In the genomic region with DNA sequence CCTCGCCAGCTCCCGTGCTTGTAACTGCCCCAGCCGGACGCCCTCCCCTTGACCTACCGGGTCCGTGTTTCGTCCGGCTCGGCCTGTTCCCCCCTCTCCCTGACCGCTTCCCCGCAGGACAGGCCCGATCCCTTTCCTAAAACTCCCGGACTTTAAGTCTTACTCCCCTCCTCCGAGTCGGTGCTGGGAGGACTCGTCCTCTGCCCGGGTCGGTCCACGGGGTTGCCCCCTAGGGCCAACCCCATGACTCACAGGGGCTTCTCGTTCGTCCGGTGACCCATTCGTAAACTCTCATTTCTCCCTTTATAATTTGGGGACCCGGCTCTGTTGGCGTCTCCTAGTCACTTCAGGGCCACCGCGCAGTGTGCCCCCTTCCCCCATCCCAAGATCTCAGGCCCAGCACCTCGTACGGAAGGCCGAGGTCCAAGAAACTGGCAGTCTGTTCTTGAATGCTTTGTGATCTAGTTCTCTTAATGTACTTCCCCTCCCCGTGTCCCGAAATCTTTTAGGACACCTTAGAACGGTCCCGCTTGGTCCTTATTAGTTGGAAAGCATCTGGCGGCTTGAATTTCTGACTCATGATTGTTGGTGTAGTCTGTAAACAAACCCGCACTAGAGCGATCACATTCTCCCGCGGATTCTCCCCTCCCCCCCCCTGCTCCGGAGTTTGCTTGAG, we compare ENCODE assay signal across 8 mouse cellular contexts. TPM values are rescaled to one million over a fixed set of nuclear protein-coding genes. Genes with fewer than 3 reads are reported as not detected.
DNase-seq lines count a peak whose midpoint lies in the region; ATAC-seq and TF ChIP-seq lines count a peak whose summit lies in the region.

No protein-coding gene starts in this region.

- ATAC-seq in forebrain, embryonic 16.5 days, result peak; percentile 57
- ATAC-seq in inflammation-experienced regulatory T-cells, adult 6 months, result peak; percentile 10
- peak; percentile 70 for ATAC-seq in limb, embryonic 11.5 days (ENCODE audit: insufficient number of reproducible peaks, low FRiP score, low TSS enrichment, low read depth)

- H3K27me3 ChIP-seq in forebrain, embryonic 16.5 days (replicated peaks; ENCODE audit: control insufficient read depth, insufficient read depth, low read length), result no peaks in the 10 kb centered on the region
- H3K27me3 ChIP-seq in limb, embryonic 11.5 days (ENCODE audit: control insufficient read depth, insufficient read depth, low read length), result no peaks in the 10 kb centered on the region
- H3K27me3 ChIP-seq in midbrain, embryonic 10.5 days (ENCODE audit: low read depth, poor library complexity, severe bottlenecking), result no peaks in the 10 kb centered on the region

- H3K27ac ChIP-seq in forebrain, embryonic 16.5 days (ENCODE audit: low read length), result peak overlapping the region; percentile 91
- peak overlapping the region; percentile 89 for H3K27ac ChIP-seq in limb, embryonic 11.5 days (replicated peaks; ENCODE audit: low read depth, low read length)
- peak overlapping the region; percentile 99 for H3K27ac ChIP-seq in midbrain, embryonic 10.5 days (replicated peaks)

- peaks cover 9% of the 10 kb centered on the region; the same call in 1 of the 2 replicates for H3K36me3 ChIP-seq in forebrain, embryonic 16.5 days (ENCODE audit: control insufficient read depth, insufficient read depth)
- peaks cover 8% of the 10 kb centered on the region for H3K36me3 ChIP-seq in limb, embryonic 11.5 days (ENCODE audit: control insufficient read depth, insufficient read depth, low read length)
- peaks cover 37% of the 10 kb centered on the region for H3K36me3 ChIP-seq in midbrain, embryonic 10.5 days

- peak; percentile 23 to 76 for DNase-seq in heart, adult 18-20 months
- no peak for DNase-seq in heart, postnatal 25 days (ENCODE audit: low spot score)
- peak; percentile 63 for DNase-seq in brain, embryonic 14.5 days (ENCODE audit: low read depth)
- DNase-seq in limb, embryonic 11.5 days (ENCODE audit: low spot score), result peak; percentile 68
- DNase-seq in midbrain, embryonic 10.5 days (ENCODE audit: low spot score), result peak; percentile 66
- DNase-seq in spleen, postnatal 4 days (ENCODE audit: low spot score in 2 of 2), result peak; percentile 47 to 75

- H3K4me3 ChIP-seq in forebrain, embryonic 16.5 days (replicated peaks; ENCODE audit: low read length), result peak overlapping the region; percentile 99
- H3K4me3 ChIP-seq in limb, embryonic 11.5 days (ENCODE audit: low read depth, low read length), result peak overlapping the region; percentile 94
- H3K4me3 ChIP-seq in midbrain, embryonic 10.5 days, result peak overlapping the region; percentile 97

- TF ChIP-seq POLR2A in brain, embryonic 14.5 days (IDR thresholded peaks at IDR 0.05; ENCODE audit: borderline replicate concordance, extremely low read depth, insufficient read depth, insufficient read length, poor library complexity, severe bottlenecking), result no peak

- intact Hi-C loops in heart, postnatal 25 days (cut with DNase I), result loop anchor here (2.0 to 5.0 kb wide), 2 partner anchors 99 to 162 kb away; no protein-coding TSS in a partner anchor

- peaks cover 23% of the 10 kb centered on the region for H3K4me1 ChIP-seq in forebrain, embryonic 16.5 days (replicated peaks; ENCODE audit: control insufficient read depth, insufficient read depth, low read length)
- H3K4me1 ChIP-seq in limb, embryonic 11.5 days (ENCODE audit: control insufficient read depth, insufficient read depth, low read length), result 0 out of 2 replicates have a peak, but pooled peaks cover 3% of the 10 kb centered on the region
- H3K4me1 ChIP-seq in midbrain, embryonic 10.5 days, result peaks cover 21% of the 10 kb centered on the region

- peak overlapping the region; percentile 81 for H3K4me2 ChIP-seq in forebrain, embryonic 16.5 days (ENCODE audit: low read length)
- H3K4me2 ChIP-seq in limb, embryonic 11.5 days (ENCODE audit: low read depth, severe bottlenecking), result peak overlapping the region; percentile 60

- WGBS in forebrain, embryonic 16.5 days, result under 1% methylated on average over 40 of the region's 40 CpGs
- WGBS in limb, embryonic 11.5 days, result 0% methylated on average over 39 of the region's 40 CpGs
- WGBS in midbrain, embryonic 10.5 days, result under 1% methylated on average over 40 of the region's 40 CpGs

- H3K9ac ChIP-seq in forebrain, embryonic 16.5 days (replicated peaks; ENCODE audit: low read depth, low read length), result peak overlapping the region; percentile 99
- peak overlapping the region; percentile 99 for H3K9ac ChIP-seq in limb, embryonic 11.5 days (ENCODE audit: low read length)

- no peaks in the 10 kb centered on the region for H3K9me3 ChIP-seq in forebrain, embryonic 16.5 days (ENCODE audit: control insufficient read depth, low read length)
- H3K9me3 ChIP-seq in limb, embryonic 11.5 days (ENCODE audit: control insufficient read depth, low read length), result no peaks in the 10 kb centered on the region
- H3K9me3 ChIP-seq in midbrain, embryonic 10.5 days (replicated peaks), result no peaks in the 10 kb centered on the region

- TF ChIP-seq CTCF in brain, embryonic 14.5 days (IDR thresholded peaks at IDR 0.05; ENCODE audit: borderline replicate concordance, extremely low read depth, insufficient read depth, insufficient read length), result no peak

RNA-seq across cellular contexts. Expression of gene Dcaf8, which starts 0.5 kb away (rescaled TPM):
- 100 to 1,000 TPM; 110 to 119 TPM for total RNA-seq in heart, adult 18-20 months (2021)
- 100 to 1,000 TPM; 109 to 114 TPM for total RNA-seq in heart, postnatal 25 days (2021)
- polyA plus RNA-seq in brain, embryonic 14.5 days (2012; rRNA removed), result 76.6 and 84.5 TPM in 2 replicates
- polyA plus RNA-seq in forebrain, embryonic 16.5 days (2015; fragmentation: Nextera tagmentation; extraction: Ambion mirVana), result 106 and 107 TPM in 2 replicates
- 10 to 100 TPM; 46.7 to 99.2 (median 78.4) TPM for polyA plus RNA-seq in inflammation-experienced regulatory T-cells, adult 6 months (2017; shearing (Covaris generic))
- 119 and 127 TPM in 2 replicates for polyA plus RNA-seq in limb, embryonic 11.5 days (2014; fragmentation: Nextera tagmentation; extraction: Ambion mirVana)
- polyA plus RNA-seq in midbrain, embryonic 10.5 days (2016; fragmentation: Nextera tagmentation; extraction: Ambion mirVana), result 124 and 138 TPM in 2 replicates

RNA-seq across cellular contexts. Expression of gene Pex19, which starts 21.9 kb away (rescaled TPM):
- total RNA-seq in heart, adult 18-20 months (2021), result 100 to 1,000 TPM; 116 to 143 TPM
- 100 to 1,000 TPM; 120 to 122 TPM for total RNA-seq in heart, postnatal 25 days (2021)
- polyA plus RNA-seq in brain, embryonic 14.5 days (2012; rRNA removed), result 105 and 106 TPM in 2 replicates
- polyA plus RNA-seq in forebrain, embryonic 16.5 days (2015; fragmentation: Nextera tagmentation; extraction: Ambion mirVana), result 155 and 157 TPM in 2 replicates
- 10 to 100 TPM; 61.2 to 81.8 (median 78.3) TPM for polyA plus RNA-seq in inflammation-experienced regulatory T-cells, adult 6 months (2017; shearing (Covaris generic))
- polyA plus RNA-seq in limb, embryonic 11.5 days (2014; fragmentation: Nextera tagmentation; extraction: Ambion mirVana), result 176 and 180 TPM in 2 replicates
- 166 and 175 TPM in 2 replicates for polyA plus RNA-seq in midbrain, embryonic 10.5 days (2016; fragmentation: Nextera tagmentation; extraction: Ambion mirVana)

RNA-seq across cellular contexts. Expression of gene Pea15a, which starts 58.2 kb away (rescaled TPM):
- total RNA-seq in heart, adult 18-20 months (2021), result 10 to 100 TPM; 57.4 to 69.9 TPM
- 10 to 100 TPM; 65.8 to 70.5 TPM for total RNA-seq in heart, postnatal 25 days (2021)
- polyA plus RNA-seq in brain, embryonic 14.5 days (2012; rRNA removed), result 308 and 321 TPM in 2 replicates
- 472 and 511 TPM in 2 replicates for polyA plus RNA-seq in forebrain, embryonic 16.5 days (2015; fragmentation: Nextera tagmentation; extraction: Ambion mirVana)
- 10 to 100 TPM; 46.0 to 50.6 (median 47.6) TPM for polyA plus RNA-seq in inflammation-experienced regulatory T-cells, adult 6 months (2017; shearing (Covaris generic))
- 81.9 and 82.3 TPM in 2 replicates for polyA plus RNA-seq in limb, embryonic 11.5 days (2014; fragmentation: Nextera tagmentation; extraction: Ambion mirVana)
- polyA plus RNA-seq in midbrain, embryonic 10.5 days (2016; fragmentation: Nextera tagmentation; extraction: Ambion mirVana), result 340 and 410 TPM in 2 replicates

Comparison
In these comparisons a context has a peak if more than half of its experiments do, and no peak if none do; other contexts are left out.
1. ATAC-seq: peak in every context shown above with its lines; median percentile 70 in limb, embryonic 11.5 days; 57 in forebrain, embryonic 16.5 days; 10 in inflammation-experienced regulatory T-cells, adult 6 months.